Mouse (Mus musculus): ENCODE measurements around the gene Gemin2. TPM values are rescaled to one million over a fixed set of nuclear protein-coding genes. Genes with fewer than 3 reads are reported as not detected.
A peak's percentile ranks its signal among the peaks of the same experiment; 100 is the strongest.

Gemin2 gene
- total RNA-seq, 2 experiments from 2014 or later = 10.0 to 10.4 TPM

DNA sequence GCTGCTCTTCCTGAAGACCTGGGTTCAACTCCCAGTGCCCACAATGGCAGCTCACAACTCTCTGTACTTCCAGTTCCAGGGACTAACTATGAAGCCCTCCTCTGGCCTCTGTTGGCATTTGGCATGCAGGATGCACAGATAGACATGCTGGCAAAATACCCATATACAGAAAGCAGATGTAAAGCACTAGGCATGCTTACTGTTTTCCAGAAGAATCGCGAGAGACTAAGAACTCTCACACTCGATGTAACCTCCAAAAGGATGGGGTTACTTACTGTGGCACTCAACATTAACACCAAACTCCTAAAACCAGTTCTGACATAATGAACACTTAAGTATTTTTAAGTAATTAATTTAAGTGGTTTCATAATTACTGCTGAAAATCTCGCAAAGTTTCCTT is 47.1 kb downstream of the Gemin2 start:
- no peak for DNase-seq

DNA sequence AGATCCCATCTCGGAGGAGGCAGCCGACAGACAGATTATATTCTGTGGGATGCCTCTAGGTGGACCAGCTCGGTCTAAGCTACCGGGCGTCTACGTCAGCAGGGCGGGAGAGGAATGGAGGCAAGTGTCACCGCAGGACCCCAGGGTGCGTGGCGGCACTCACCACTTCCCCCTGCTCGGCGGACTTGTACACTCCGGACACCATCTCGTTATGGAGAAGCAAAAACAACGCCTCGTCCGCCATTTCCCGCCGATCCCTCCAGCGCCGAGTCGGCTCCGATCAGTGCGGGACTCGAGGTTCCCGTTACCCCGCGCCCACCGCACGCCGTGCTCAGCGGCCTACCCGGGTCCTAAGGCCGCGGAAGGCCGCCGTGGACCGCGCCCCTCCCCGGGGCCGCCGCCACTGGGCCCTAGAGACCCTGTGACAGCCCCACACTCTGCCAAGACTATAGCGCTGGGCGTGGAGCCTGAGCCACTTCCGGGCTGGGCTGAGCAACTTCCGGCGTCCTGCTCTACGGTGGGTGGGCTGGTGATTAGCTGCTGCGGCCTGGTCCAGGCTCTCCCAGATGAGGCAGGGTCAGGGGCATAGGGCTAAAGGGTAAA is 47.9 kb downstream of the Gemin2 start, which contains the start of gene Trappc6b:
Gene Trappc6b, minus strand, starts transcription at position 480 of the 603 bp plus-strand sequence.
- DNase-seq = peak; percentile 74 to 80

DNA sequence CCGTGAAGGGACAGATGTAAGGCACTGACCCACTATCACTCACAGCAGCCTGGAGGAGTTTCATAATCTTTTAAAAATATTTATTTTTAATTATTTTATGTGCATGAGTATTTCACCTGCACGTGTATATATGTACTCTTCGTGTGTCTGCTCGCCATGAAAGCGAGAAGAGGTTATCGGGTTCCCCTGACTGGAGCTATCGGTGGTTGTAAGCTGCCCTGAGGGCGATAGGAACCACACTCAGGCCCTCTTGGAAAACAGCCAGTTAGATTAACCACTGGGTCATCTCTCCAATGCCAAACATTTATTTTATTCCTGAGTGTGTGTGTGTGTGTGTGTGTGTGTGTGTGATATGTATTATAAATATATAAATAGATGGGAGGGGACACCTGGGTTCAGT is 51.6 kb downstream of the Gemin2 start:
- no peak for DNase-seq

DNA sequence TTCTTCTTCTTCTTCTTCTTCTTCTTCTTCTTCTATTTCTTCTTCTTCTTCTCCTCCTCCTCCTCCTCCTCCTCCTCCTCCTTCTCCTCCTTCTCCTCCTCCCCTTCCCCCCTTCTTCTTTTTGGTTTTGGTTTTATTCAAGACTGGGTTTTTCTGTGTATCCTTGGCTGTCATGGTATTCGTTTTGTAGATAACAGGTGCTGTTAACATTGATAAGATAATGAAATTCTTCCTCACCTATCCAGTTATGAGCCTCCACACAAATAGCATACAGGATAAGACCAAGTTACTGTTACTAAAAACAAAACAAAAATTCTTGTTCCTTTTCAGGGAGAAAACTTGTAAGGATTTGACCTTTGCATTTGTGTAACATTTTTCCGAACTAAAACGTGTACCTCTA is 52.6 kb downstream of the Gemin2 start:
- no peak for DNase-seq

DNA sequence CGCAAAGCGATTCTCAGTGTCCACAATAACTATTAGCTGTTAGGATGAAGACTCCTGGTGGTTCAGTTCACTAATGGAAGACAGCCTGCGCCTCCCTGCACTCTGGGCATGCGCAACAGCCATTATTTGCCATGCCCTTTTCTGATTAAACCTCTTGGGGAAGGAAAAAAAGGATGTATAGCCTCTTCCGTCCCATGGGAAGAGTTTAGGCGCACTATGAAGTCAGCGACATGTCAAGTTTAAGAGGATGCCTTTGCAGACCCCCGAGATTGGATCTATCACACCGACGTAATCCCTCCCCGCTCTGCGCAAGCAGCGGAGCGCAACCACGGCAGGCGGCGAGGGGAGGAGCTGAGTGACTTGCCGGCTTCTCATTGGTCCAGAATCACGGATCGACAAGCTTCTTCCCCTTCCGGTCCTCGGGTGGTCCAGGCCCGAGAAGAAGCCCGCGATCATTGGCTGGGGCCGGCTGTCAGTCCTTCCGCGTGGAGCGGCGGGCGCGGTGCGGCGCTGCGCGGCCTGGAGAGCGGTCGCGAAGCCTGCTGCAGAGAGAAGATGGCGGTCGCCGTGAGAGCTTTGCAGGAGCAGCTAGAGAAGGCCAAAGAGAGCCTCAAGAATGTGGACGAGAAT is 53.4 kb downstream of the Gemin2 start, which contains the start of gene Pnn:
Gene Pnn, plus strand, starts transcription at position 437 of the 630 bp plus-strand sequence.
- DNase-seq = peak; percentile 98

DNA sequence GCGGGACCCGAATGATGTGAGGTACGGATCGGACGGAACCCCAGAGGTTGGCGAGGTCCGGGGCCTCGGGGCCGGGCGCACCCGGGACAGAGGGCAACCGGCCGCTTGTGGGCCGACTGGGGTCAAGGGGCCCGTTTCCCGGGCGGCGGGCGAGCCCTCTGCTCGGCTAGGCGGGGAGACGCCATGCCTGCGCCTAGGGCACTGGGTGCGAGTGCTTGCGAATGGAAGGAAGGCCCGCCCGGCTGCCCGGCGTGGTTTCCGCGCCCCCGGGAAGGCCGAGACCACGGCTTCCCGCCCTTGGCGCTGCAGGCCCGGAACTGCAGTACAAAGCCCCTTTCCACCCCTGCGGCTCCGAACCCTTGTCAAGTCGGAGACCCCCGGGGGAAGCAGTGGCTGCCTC is 53.9 kb downstream of the Gemin2 start:
- DNase-seq = no peak

DNA sequence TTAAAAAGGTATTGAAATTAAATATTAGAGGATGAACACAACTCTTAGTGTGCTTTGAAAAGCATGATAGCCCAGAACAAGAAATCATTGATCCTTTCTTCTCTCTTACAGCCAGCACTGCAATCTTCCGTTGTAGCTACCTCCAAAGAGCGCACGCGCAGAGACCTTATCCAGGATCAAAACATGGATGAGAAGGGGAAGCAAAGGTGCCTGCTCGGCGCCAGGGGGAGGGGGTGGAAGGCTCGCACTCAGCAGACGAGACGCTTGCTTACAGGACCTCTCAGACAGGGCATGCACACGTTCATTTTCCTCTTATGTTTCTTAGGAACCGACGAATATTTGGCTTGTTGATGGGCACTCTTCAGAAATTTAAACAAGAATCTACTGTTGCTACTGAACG is 55.6 kb downstream of the Gemin2 start:
- no peak for DNase-seq

DNA sequence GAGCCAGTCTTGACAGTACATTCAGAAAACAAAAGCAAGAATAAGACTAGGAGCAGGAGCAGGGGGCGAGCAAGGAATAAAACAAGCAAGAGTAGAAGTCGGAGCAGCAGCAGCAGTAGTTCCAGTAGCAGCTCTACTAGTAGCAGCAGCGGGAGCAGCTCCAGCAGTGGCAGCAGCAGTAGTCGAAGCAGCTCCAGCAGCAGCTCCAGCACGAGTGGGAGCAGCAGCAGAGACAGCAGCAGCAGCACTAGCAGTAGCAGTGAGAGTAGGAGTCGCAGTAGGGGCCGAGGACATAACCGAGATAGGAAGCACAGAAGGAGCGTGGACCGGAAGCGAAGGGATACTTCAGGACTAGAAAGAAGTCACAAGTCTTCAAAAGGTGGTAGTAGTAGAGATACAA is 59.1 kb downstream of the Gemin2 start:
- DNase-seq = no peak

DNA sequence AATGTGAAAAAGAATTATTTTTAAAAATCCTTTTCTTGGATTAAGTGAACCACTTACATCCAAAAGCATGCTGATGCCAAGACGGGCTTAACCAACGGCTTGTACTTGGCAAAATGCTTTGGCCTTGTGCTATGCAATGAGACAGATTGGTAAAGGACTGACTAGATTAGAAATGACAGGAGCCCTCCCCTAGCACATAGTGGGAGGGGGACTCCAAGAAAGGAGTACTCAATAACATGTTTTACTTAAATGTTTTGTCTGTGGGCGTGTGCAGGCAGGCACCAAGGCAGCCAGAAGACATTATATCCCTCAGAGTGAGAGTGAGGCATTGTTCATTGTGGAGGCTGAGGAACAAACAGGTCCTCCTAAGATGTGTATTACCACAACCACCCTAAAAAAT is 60.9 kb downstream of the Gemin2 start:
- DNase-seq = no peak

DNA sequence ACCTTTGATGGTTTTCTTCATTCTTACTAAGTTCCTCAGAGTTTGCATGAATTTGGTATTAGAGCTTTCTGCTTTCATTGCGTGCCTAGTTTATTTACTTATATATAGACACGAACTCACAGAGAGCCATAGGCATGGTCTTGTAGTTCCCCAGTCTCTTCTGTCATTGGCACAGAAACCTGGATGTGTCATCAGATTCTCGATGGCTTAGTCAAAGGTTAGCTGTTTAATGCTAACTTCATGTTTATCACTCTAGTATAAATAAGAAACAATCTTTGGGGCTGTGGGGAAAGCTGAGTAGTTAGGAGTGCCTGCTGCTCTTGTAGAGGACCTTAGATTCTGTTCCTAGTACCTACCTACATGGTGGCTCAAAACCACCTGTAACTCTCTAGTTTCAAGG is 63.8 kb downstream of the Gemin2 start:
- no peak for DNase-seq

DNA sequence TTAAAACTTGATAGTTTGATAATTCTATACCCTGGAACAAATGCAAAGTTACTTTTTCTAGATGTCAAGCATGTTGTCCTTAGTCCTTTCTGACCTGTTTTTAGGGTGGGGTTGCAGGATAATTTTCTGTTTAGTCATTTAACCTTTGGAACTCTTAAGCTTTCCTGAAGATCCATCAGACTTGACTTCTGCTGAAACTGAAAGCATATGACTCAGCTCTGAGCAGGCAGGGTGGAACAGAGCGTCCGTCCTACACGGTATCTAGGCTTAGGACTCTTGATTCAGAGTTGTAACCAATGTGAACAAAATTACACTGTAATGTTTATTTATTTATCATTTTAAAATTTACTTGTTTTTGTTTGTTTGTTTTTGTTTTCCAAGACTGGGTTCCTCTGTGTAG is 64.7 kb downstream of the Gemin2 start:
- DNase-seq = no peak

Other genes starting within 250 kb of the Gemin2 start
- gene Sec23a, start 1.4 kb upstream of the Gemin2 start, total RNA-seq (2021) = 100 to 1,000 TPM in 1 of 2 experiments, 10 to 100 TPM in 1; 97.2 to 101 TPM
- 100 to 1,000 TPM; 112 to 117 TPM for gene Trappc6b, start 48.1 kb downstream of the Gemin2 start, total RNA-seq (2021)
- 10 to 100 TPM; 63.5 to 69.8 TPM for gene Pnn, start 53.5 kb downstream of the Gemin2 start, total RNA-seq (2021)
- 10 to 100 TPM; 45.1 to 55.6 TPM for gene Mia2, start 82.4 kb downstream of the Gemin2 start, total RNA-seq (2021)
- gene Fbxo33, start 206.3 kb downstream of the Gemin2 start, total RNA-seq (2021) = 10 to 100 TPM; 52.5 to 56.3 TPM

Measured in layer of hippocampus, postnatal 36 days (tissue).